ENCODE assay signal across 13 mouse cellular contexts in genomic region chr4:152447731-152448665, GRCm38 (mm10). TPM values are rescaled to one million over a fixed set of nuclear protein-coding genes. Genes with fewer than 3 reads are reported as not detected.
A peak's percentile ranks its signal among the peaks of the same experiment; 100 is the strongest.
DNase-seq lines count a peak whose midpoint lies in the region; ATAC-seq lines count a peak whose summit lies in the region.
"Had no signal": no experiment of that assay in that cellular context is flagged by ENCODE, and none has a peak within 500 bp of the region (broad histone marks: within the 10 kb centered on the region; RNA-seq: fewer than 3 reads in every experiment).

No protein-coding gene starts in this region.

- peak overlapping the region; percentile 41 for H3K4me3 ChIP-seq in liver, embryonic 12.5 days
- H3K4me3 ChIP-seq in limb, embryonic 10.5 days: no peak overlapping the region
- H3K4me3 ChIP-seq: heart, embryonic 10.5 days; limb, embryonic 13.5 days; neural tube, embryonic 12.5 days had no signal

- no peaks in the 10 kb centered on the region for H3K9me3 ChIP-seq in liver, embryonic 12.5 days (replicated peaks)
- no peaks in the 10 kb centered on the region for H3K9me3 ChIP-seq in limb, embryonic 10.5 days (replicated peaks)
- H3K9me3 ChIP-seq: heart, embryonic 10.5 days; limb, embryonic 13.5 days; neural tube, embryonic 12.5 days had no signal

- WGBS in liver, embryonic 12.5 days (ENCODE audit: insufficient replicate concordance): 58% methylated on average over 22 of the region's 22 CpGs
- WGBS in limb, embryonic 10.5 days: 85% methylated on average over 22 of the region's 22 CpGs

- H3K27me3 ChIP-seq in liver, embryonic 12.5 days (replicated peaks): no peaks in the 10 kb centered on the region
- no peaks in the 10 kb centered on the region for H3K27me3 ChIP-seq in splenic B cell, adult 2 months (ENCODE audit: control insufficient read depth, insufficient read depth, low read length, poor library complexity, severe bottlenecking)
- H3K27me3 ChIP-seq in limb, embryonic 10.5 days (ENCODE audit: low read depth, poor library complexity, severe bottlenecking): no peaks in the 10 kb centered on the region
- H3K27me3 ChIP-seq: limb, embryonic 13.5 days; neural tube, embryonic 12.5 days had no signal

- peak overlapping the region; percentile 48 for H3K4me2 ChIP-seq in liver, embryonic 12.5 days
- H3K4me2 ChIP-seq: limb, embryonic 13.5 days; neural tube, embryonic 12.5 days had no signal

- H3K27ac ChIP-seq in liver, embryonic 12.5 days: no peak overlapping the region
- H3K27ac ChIP-seq in limb, embryonic 10.5 days: no peak overlapping the region
- H3K27ac ChIP-seq: heart, embryonic 10.5 days; limb, embryonic 13.5 days; neural tube, embryonic 12.5 days had no signal

- DNase-seq in lung, adult 18-20 months: peak; percentile 8 to 14
- DNase-seq in lung, postnatal 14 days: no peak
- DNase-seq in MN1 (ENCODE audit: low spot score): peak; percentile 36
- peak; percentile 11 for DNase-seq in splenic B cell, adult 2 months (ENCODE audit: low read depth, low spot score)
- no peak for DNase-seq in cerebellum, postnatal 14 days
- DNase-seq in adrenal gland, postnatal 10 days: no peak
- DNase-seq in limb, embryonic 10.5 days (ENCODE audit: low spot score): no peak
- DNase-seq: cerebellum, adult 9-10 months; kidney, postnatal 10 days had no signal

- H3K36me3 ChIP-seq in liver, embryonic 12.5 days: no peaks in the 10 kb centered on the region
- no peaks in the 10 kb centered on the region for H3K36me3 ChIP-seq in splenic B cell, adult 2 months (ENCODE audit: control insufficient read depth, insufficient read depth, low read length, poor library complexity, severe bottlenecking)
- no peaks in the 10 kb centered on the region for H3K36me3 ChIP-seq in limb, embryonic 10.5 days
- H3K36me3 ChIP-seq: heart, embryonic 10.5 days; limb, embryonic 13.5 days; neural tube, embryonic 12.5 days had no signal

- H3K4me1 ChIP-seq in liver, embryonic 12.5 days: peaks cover 23% of the 10 kb centered on the region
- no peaks in the 10 kb centered on the region; the same call in 1 of the 2 replicates for H3K4me1 ChIP-seq in limb, embryonic 10.5 days
- H3K4me1 ChIP-seq: limb, embryonic 13.5 days had no signal

- ATAC-seq in liver, embryonic 12.5 days: peak; percentile 40

- peak overlapping the region; percentile 28; the same call in 1 of the 2 replicates for H3K9ac ChIP-seq in liver, embryonic 12.5 days
- H3K9ac ChIP-seq: limb, embryonic 13.5 days; neural tube, embryonic 12.5 days had no signal

RNA-seq across cellular contexts. Expression of gene Nphp4, which starts 28.5 kb away (rescaled TPM):
- polyA plus RNA-seq in liver, embryonic 12.5 days (2016; fragmentation: Nextera tagmentation; extraction: Ambion mirVana): 0.39 and 0.41 TPM in 2 replicates
- total RNA-seq in adrenal gland, postnatal 10 days (2021): 1 to 10 TPM; 3.0 to 4.3 TPM
- 2.8 and 3.8 TPM in 2 replicates for polyA plus RNA-seq in limb, embryonic 10.5 days (2016; fragmentation: Nextera tagmentation; extraction: Ambion mirVana)

RNA-seq across cellular contexts. Expression of gene Kcnab2, which starts 29.7 kb away (rescaled TPM):
- polyA plus RNA-seq in liver, embryonic 12.5 days (2016; fragmentation: Nextera tagmentation; extraction: Ambion mirVana): 8.3 and 9.3 TPM in 2 replicates
- 10 to 100 TPM in 1 of 2 experiments, 1 to 10 TPM in 1; 8.1 to 12.0 TPM for total RNA-seq in adrenal gland, postnatal 10 days (2021)
- polyA plus RNA-seq in limb, embryonic 10.5 days (2016; fragmentation: Nextera tagmentation; extraction: Ambion mirVana): 3.9 and 5.2 TPM in 2 replicates

Comparison
In these comparisons a context has a peak if more than half of its experiments do, and no peak if none do; other contexts are left out.
1. DNase-seq: peak in lung, adult 18-20 months (2 of 2), MN1 (single experiment) and splenic B cell, adult 2 months (single experiment); none in lung, postnatal 14 days (single experiment), cerebellum, postnatal 14 days (0 of 2), adrenal gland, postnatal 10 days (single experiment) and limb, embryonic 10.5 days (single experiment).